Mouse (Mus musculus): ENCODE measurements at regions not wholly inside any gene's neighbourhood (a gene's known extent, or its start where the extent isn't known, plus 50 kb on each side); places are given as distances from the start of the nearest gene placed in this dataset.

- Histone ChIP-seq H3K9ac (ENCODE audit: low read length) (no peak overlapping the region), H3K36me3 (ENCODE audit: control insufficient read depth, insufficient read depth, low read length) (no peaks in the 10 kb centered on the region), H3K9me3 (ENCODE audit: control insufficient read depth, low read length) (no peaks in the 10 kb centered on the region), H3K4me2 (ENCODE audit: low read length) (no peak overlapping the region), H3K27me3 (ENCODE audit: control insufficient read depth, insufficient read depth, low read length) (no peaks in the 10 kb centered on the region), H3K4me1 (ENCODE audit: control insufficient read depth in 2 of 2, insufficient read depth in 2 of 2, low read length in 2 of 2) (no peaks in the 10 kb centered on the region), H3K27ac (replicated peaks in 1 of 2; ENCODE audit: control insufficient read depth in 1 of 2, insufficient read depth in 1 of 2, low read depth in 2 of 2, low read length in 2 of 2) (no peak overlapping the region), H3K4me3 (ENCODE audit: control insufficient read depth in 1 of 2, insufficient read depth in 1 of 2, low read depth in 1 of 2, low read length in 2 of 2) (no peak overlapping the region)
- ATAC-seq (ENCODE audit: insufficient number of reproducible peaks, insufficient read depth, low FRiP score, low read depth) = no peak
- 59% methylated on average over 1 of the region's 1 CpGs for WGBS
These were observed 721.8 kb upstream of the Klhl29 start for GRCm38 (mm10) chr12:6097295-6097694.

DNA sequence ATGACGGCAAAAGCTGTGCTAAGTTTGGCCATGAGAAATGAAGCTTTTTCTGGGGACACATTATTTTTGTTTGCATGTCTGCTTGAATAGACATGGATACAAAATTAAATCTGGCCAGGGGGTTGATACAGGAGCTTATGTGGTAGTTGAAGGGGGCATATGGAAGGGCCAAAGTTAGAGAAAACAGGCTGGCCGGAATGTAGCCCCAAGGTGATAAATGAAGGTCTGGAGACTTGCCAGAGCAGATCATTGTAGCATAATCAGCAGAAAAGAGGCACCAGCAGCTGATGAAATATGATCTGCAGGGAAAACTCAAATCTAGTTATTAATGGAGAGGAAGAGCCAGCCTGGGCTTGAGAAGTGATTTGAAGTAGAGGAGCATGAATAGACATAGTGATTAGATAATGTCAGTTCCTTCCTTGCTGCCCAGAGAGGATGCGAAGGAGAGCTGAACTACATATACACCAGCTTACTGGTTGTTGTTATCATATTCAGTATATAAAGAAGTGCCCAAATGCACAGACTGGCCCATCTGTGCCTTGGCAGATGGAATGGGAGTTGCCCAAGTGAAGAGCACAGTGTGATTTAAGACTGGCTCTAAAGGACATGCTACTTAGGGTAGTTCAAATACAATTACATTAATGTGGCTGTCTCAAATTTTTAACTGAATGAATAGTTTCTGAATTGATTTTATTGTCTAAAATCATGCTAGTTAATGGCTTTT is 712.3 kb upstream of the Klhl29 start:
- no peak for ATAC-seq (ENCODE audit: insufficient number of reproducible peaks, insufficient read depth, low FRiP score, low read depth)
- H3K27ac ChIP-seq (replicated peaks in 1 of 2; ENCODE audit: control insufficient read depth in 1 of 2, insufficient read depth in 1 of 2, low read depth in 2 of 2, low read length in 2 of 2) = no peak overlapping the region
- no peak overlapping the region for H3K4me3 ChIP-seq (ENCODE audit: control insufficient read depth in 1 of 2, insufficient read depth in 1 of 2, low read depth in 1 of 2, low read length in 2 of 2)
- H3K27me3 ChIP-seq (ENCODE audit: control insufficient read depth, insufficient read depth, low read length) = no peaks in the 10 kb centered on the region
- H3K36me3 ChIP-seq (ENCODE audit: control insufficient read depth, insufficient read depth, low read length) = no peaks in the 10 kb centered on the region
- H3K4me2 ChIP-seq (ENCODE audit: low read length) = no peak overlapping the region
- H3K9me3 ChIP-seq (ENCODE audit: control insufficient read depth, low read length) = no peaks in the 10 kb centered on the region
- H3K4me1 ChIP-seq (ENCODE audit: control insufficient read depth in 2 of 2, insufficient read depth in 2 of 2, low read length in 2 of 2) = no peaks in the 10 kb centered on the region
- no peak overlapping the region for H3K9ac ChIP-seq (ENCODE audit: low read length)
- 46% methylated on average over 3 of the region's 3 CpGs for WGBS

- Histone ChIP-seq H3K4me3 (ENCODE audit: control insufficient read depth in 1 of 2, insufficient read depth in 1 of 2, low read depth in 1 of 2, low read length in 2 of 2) (no peak overlapping the region), H3K36me3 (ENCODE audit: control insufficient read depth, insufficient read depth, low read length) (no peaks in the 10 kb centered on the region), H3K4me2 (ENCODE audit: low read length) (no peak overlapping the region), H3K27ac (replicated peaks in 1 of 2; ENCODE audit: control insufficient read depth in 1 of 2, insufficient read depth in 1 of 2, low read depth in 2 of 2, low read length in 2 of 2) (no peak overlapping the region), H3K9me3 (ENCODE audit: control insufficient read depth, low read length) (no peaks in the 10 kb centered on the region), H3K4me1 (ENCODE audit: control insufficient read depth in 2 of 2, insufficient read depth in 2 of 2, low read length in 2 of 2) (no peaks in the 10 kb centered on the region), H3K9ac (ENCODE audit: low read length) (no peak overlapping the region), H3K27me3 (ENCODE audit: control insufficient read depth, insufficient read depth, low read length) (no peaks in the 10 kb centered on the region)
- WGBS = 46% methylated on average over 2 of the region's 2 CpGs
- ATAC-seq (ENCODE audit: insufficient number of reproducible peaks, insufficient read depth, low FRiP score, low read depth) = no peak
These were observed 711.6 kb upstream of the Klhl29 start for GRCm38 (mm10) chr12:6087071-6087470.

- no peak overlapping the region for H3K27ac ChIP-seq (replicated peaks in 1 of 2; ENCODE audit: control insufficient read depth in 1 of 2, insufficient read depth in 1 of 2, low read depth in 2 of 2, low read length in 2 of 2)
- no peaks in the 10 kb centered on the region for H3K36me3 ChIP-seq (ENCODE audit: control insufficient read depth, insufficient read depth, low read length)
- H3K4me2 ChIP-seq (ENCODE audit: low read length) = no peak overlapping the region
- WGBS = 65% methylated on average over 9 of the region's 9 CpGs
- no peak for ATAC-seq (ENCODE audit: insufficient number of reproducible peaks, insufficient read depth, low FRiP score, low read depth)
- no peaks in the 10 kb centered on the region for H3K9me3 ChIP-seq (ENCODE audit: control insufficient read depth, low read length)
- no peak overlapping the region for H3K4me3 ChIP-seq (ENCODE audit: control insufficient read depth in 1 of 2, insufficient read depth in 1 of 2, low read depth in 1 of 2, low read length in 2 of 2)
- no peak overlapping the region for H3K9ac ChIP-seq (ENCODE audit: low read length)
- no peaks in the 10 kb centered on the region for H3K27me3 ChIP-seq (ENCODE audit: control insufficient read depth, insufficient read depth, low read length)
- no peaks in the 10 kb centered on the region for H3K4me1 ChIP-seq (ENCODE audit: control insufficient read depth in 2 of 2, insufficient read depth in 2 of 2, low read length in 2 of 2)
These were observed 671.6 kb upstream of the Klhl29 start for GRCm38 (mm10) chr12:6046866-6047689.

- Histone ChIP-seq H3K4me3 (ENCODE audit: control insufficient read depth in 1 of 2, insufficient read depth in 1 of 2, low read depth in 1 of 2, low read length in 2 of 2) (no peak overlapping the region), H3K27ac (replicated peaks in 1 of 2; ENCODE audit: control insufficient read depth in 1 of 2, insufficient read depth in 1 of 2, low read depth in 2 of 2, low read length in 2 of 2) (no peak overlapping the region), H3K27me3 (ENCODE audit: control insufficient read depth, insufficient read depth, low read length) (no peaks in the 10 kb centered on the region), H3K4me1 (ENCODE audit: control insufficient read depth in 2 of 2, insufficient read depth in 2 of 2, low read length in 2 of 2) (no peaks in the 10 kb centered on the region), H3K9ac (ENCODE audit: low read length) (no peak overlapping the region), H3K36me3 (ENCODE audit: control insufficient read depth, insufficient read depth, low read length) (no peaks in the 10 kb centered on the region), H3K9me3 (ENCODE audit: control insufficient read depth, low read length) (no peaks in the 10 kb centered on the region), H3K4me2 (ENCODE audit: low read length) (no peak overlapping the region)
- 86% methylated on average over 2 of the region's 2 CpGs for WGBS
- no peak for ATAC-seq (ENCODE audit: insufficient number of reproducible peaks, insufficient read depth, low FRiP score, low read depth)
These were observed 670.6 kb upstream of the Klhl29 start for GRCm38 (mm10) chr12:6046110-6046509.

DNA sequence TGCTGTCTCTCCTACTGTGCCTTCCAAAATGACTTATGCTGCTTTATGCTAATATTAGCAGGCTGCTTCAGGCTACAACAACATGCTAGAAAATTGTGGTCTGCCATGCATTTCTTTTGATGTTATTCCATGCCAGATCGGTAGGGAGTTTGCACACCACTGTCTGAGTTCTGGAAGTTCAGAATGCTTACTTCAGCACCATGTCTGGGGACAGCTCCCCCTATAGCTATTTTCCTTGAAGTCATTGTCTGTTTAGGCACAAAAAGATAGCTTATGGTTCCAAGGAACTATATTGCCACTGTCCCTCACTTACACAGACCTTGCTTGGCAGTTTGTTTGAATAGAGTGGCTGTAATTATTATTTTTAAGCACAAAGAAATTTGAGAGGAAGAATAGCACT is 666.8 kb upstream of the Klhl29 start:
- ATAC-seq (ENCODE audit: insufficient number of reproducible peaks, insufficient read depth, low FRiP score, low read depth) = no peak
- no peaks in the 10 kb centered on the region for H3K36me3 ChIP-seq (ENCODE audit: control insufficient read depth, insufficient read depth, low read length)
- H3K27ac ChIP-seq (replicated peaks in 1 of 2; ENCODE audit: control insufficient read depth in 1 of 2, insufficient read depth in 1 of 2, low read depth in 2 of 2, low read length in 2 of 2) = no peak overlapping the region
- H3K9me3 ChIP-seq (ENCODE audit: control insufficient read depth, low read length) = no peaks in the 10 kb centered on the region
- 42% methylated on average over 1 of the region's 1 CpGs for WGBS
- H3K4me2 ChIP-seq (ENCODE audit: low read length) = no peak overlapping the region
- no peaks in the 10 kb centered on the region for H3K27me3 ChIP-seq (ENCODE audit: control insufficient read depth, insufficient read depth, low read length)
- H3K4me1 ChIP-seq (ENCODE audit: control insufficient read depth in 2 of 2, insufficient read depth in 2 of 2, low read length in 2 of 2) = no peaks in the 10 kb centered on the region
- no peak overlapping the region for H3K4me3 ChIP-seq (ENCODE audit: control insufficient read depth in 1 of 2, insufficient read depth in 1 of 2, low read depth in 1 of 2, low read length in 2 of 2)
- H3K9ac ChIP-seq (ENCODE audit: low read length) = no peak overlapping the region

DNA sequence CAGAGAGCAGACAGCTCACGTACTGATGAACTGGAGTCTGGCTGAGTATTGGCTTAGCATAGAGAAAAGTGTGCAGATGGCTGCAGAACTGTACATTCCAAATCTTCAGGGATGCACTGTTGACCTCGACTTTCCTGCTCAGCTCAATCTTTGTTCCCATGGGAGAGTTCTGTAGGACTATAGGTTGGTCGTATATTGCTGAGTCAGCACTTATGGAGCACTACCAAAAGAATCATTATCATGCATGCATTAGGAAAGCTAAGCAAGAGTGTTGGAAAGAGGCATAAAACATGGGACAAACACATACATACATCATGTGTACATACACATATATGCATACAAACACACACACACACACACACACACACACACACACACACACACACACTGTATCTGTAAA is 648.6 kb upstream of the Klhl29 start:
- Histone ChIP-seq H3K4me1 (ENCODE audit: control insufficient read depth in 2 of 2, insufficient read depth in 2 of 2, low read length in 2 of 2) (no peaks in the 10 kb centered on the region), H3K9ac (ENCODE audit: low read length) (no peak overlapping the region), H3K27ac (replicated peaks in 1 of 2; ENCODE audit: control insufficient read depth in 1 of 2, insufficient read depth in 1 of 2, low read depth in 2 of 2, low read length in 2 of 2) (no peak overlapping the region), H3K27me3 (ENCODE audit: control insufficient read depth, insufficient read depth, low read length) (no peaks in the 10 kb centered on the region), H3K36me3 (ENCODE audit: control insufficient read depth, insufficient read depth, low read length) (no peaks in the 10 kb centered on the region), H3K4me3 (ENCODE audit: control insufficient read depth in 1 of 2, insufficient read depth in 1 of 2, low read depth in 1 of 2, low read length in 2 of 2) (no peak overlapping the region), H3K9me3 (ENCODE audit: control insufficient read depth, low read length) (no peaks in the 10 kb centered on the region), H3K4me2 (ENCODE audit: low read length) (no peak overlapping the region)
- no peak for ATAC-seq (ENCODE audit: insufficient number of reproducible peaks, insufficient read depth, low FRiP score, low read depth)
- WGBS = 64% methylated on average over 3 of the region's 3 CpGs

All from heart, embryonic 14.5 days (tissue).